Mouse (Mus musculus): Measurements from ENCODE around the gene Tmbim4.
"Not testable (repeated sequence)": the region's sequence is repeated elsewhere in the genome, so short reads cannot be mapped to it uniquely, and the experiment has no call there.

Gene Tmbim4

GRCm38 (mm10) chr10:120197061-120197835, 4.1 kb upstream of the Tmbim4 start:
- no peak for DNase-seq

- DNase-seq: peak; percentile 75 to 82
Measured at GRCm38 (mm10) chr10:120201961-120202402, 592 bp downstream of the Tmbim4 start, which contains the start of gene Irak3. Irak3 (minus strand) TSS chr10:120202130.

- DNase-seq: no peak
Measured at GRCm38 (mm10) chr10:120202467-120203250, 1.3 kb downstream of the Tmbim4 start.

GRCm38 (mm10) chr10:120204591-120205210, 3.3 kb downstream of the Tmbim4 start:
- no peak for DNase-seq

- DNase-seq: no peak
Measured at GRCm38 (mm10) chr10:120208015-120208414, 6.6 kb downstream of the Tmbim4 start.

GRCm38 (mm10) chr10:120208575-120209538, 7.5 kb downstream of the Tmbim4 start:
- peak; percentile 55 to 62 for DNase-seq

- DNase-seq: no peak
Measured at GRCm38 (mm10) chr10:120209539-120209925, 8.1 kb downstream of the Tmbim4 start.

- no peak for DNase-seq
Measured at GRCm38 (mm10) chr10:120210096-120210495, 8.7 kb downstream of the Tmbim4 start.

- DNase-seq: not testable (repeated sequence)
Measured at GRCm38 (mm10) chr10:120217099-120217498, 15.7 kb downstream of the Tmbim4 start.

GRCm38 (mm10) chr10:120218996-120219395, 17.6 kb downstream of the Tmbim4 start:
- DNase-seq: no peak

- peak; percentile 12 to 27 for DNase-seq
Measured at GRCm38 (mm10) chr10:120219578-120220359, 18.4 kb downstream of the Tmbim4 start.

GRCm38 (mm10) chr10:120220776-120221175, 19.4 kb downstream of the Tmbim4 start:
- no peak for DNase-seq

- peak; percentile 85 for DNase-seq
Measured at GRCm38 (mm10) chr10:120226871-120227661, 25.7 kb downstream of the Tmbim4 start, which contains the start of gene Llph. Llph (plus strand) TSS chr10:120227070.

- peak; percentile 52 to 63 for DNase-seq
Measured at GRCm38 (mm10) chr10:120231718-120232117, 30.3 kb downstream of the Tmbim4 start.

- peak; percentile 17 to 21 for DNase-seq
Measured at GRCm38 (mm10) chr10:120233655-120234367, 32.4 kb downstream of the Tmbim4 start.

GRCm38 (mm10) chr10:120236855-120237254, 35.5 kb downstream of the Tmbim4 start:
- no peak for DNase-seq

- DNase-seq: no peak
Measured at GRCm38 (mm10) chr10:120238241-120238640, 36.9 kb downstream of the Tmbim4 start.

GRCm38 (mm10) chr10:120239476-120239875, 38.1 kb downstream of the Tmbim4 start:
- no peak for DNase-seq

GRCm38 (mm10) chr10:120242421-120242820, 41.0 kb downstream of the Tmbim4 start:
- DNase-seq: no peak

GRCm38 (mm10) chr10:120245681-120246080, 44.3 kb downstream of the Tmbim4 start:
- no peak for DNase-seq

All from thymus, postnatal 36 days (tissue).